Mouse (Mus musculus) myocyte (in vitro differentiated cells): Measurements from ENCODE around the gene Spag9.

ENCODE experiments used
- E2F4 ChIP-seq: IDR thresholded peaks from one replicate; pipeline ENCODE4 v1.6.1; 2011; ENCODE audit warnings: mild to moderate bottlenecking, control low read depth, moderate library complexity; ENCODE audit not compliant: insufficient read depth
- MAX ChIP-seq: IDR thresholded peaks from one replicate; pipeline ENCODE4 v1.6.1; 2011; ENCODE audit warnings: low read depth, mild to moderate bottlenecking, control low read depth
- MYOD1 ChIP-seq, 3 experiments: IDR thresholded peaks; one replicate each; pipeline ENCODE4 v1.6.1; 2011; ENCODE audit warnings: control low read depth in 2 of 3, low read depth in 2 of 3, mild to moderate bottlenecking in 2 of 3, moderate library complexity in 1 of 3; ENCODE audit not compliant: insufficient read length in 2 of 3, control insufficient read depth in 1 of 3
- POLR2A ChIP-seq: IDR thresholded peaks from one replicate; pipeline ENCODE4 v1.6.1; 2011; ENCODE audit warnings: low read depth, mild to moderate bottlenecking, control low read depth, moderate library complexity; ENCODE audit not compliant: insufficient read length
- TCF12 ChIP-seq: IDR thresholded peaks from one replicate; pipeline ENCODE4 v1.6.1; 2011; ENCODE audit warnings: mild to moderate bottlenecking, control low read depth; ENCODE audit not compliant: poor library complexity, insufficient read depth, severe bottlenecking

GRCm38 (mm10) chr11:93967381-93967780, 28.5 kb upstream of the Spag9 start:
- TF ChIP-seq POLR2A (no peak), MYOD1 (IDR thresholded peaks at IDR 0.05; ENCODE audit: control insufficient read depth in 1 of 3, insufficient read length in 2 of 3, low read depth in 2 of 3) (no peak), TCF12 (no peak), MAX (no peak), E2F4 (no peak)
